Mouse (Mus musculus) thymus, adult 2 months (tissue): ENCODE data around the gene Cdipt.

Source experiments
- CTCF ChIP-seq: fragments of 200-500 bp; IDR thresholded peaks from 2 replicates; pipeline ENCODE4 v1.5.1; 2012; ENCODE audit warnings: mild to moderate bottlenecking, control low read depth, low read length, moderate library complexity, borderline replicate concordance; ENCODE audit not compliant: control insufficient read depth, poor library complexity, insufficient read depth; ENCODE audit errors: extremely low read depth
- POLR2A ChIP-seq: fragments of 200-500 bp; IDR thresholded peaks from 2 replicates; pipeline ENCODE4 v1.6.1; 2012; ENCODE audit warnings: mild to moderate bottlenecking, low read length, control low read depth, moderate library complexity; ENCODE audit not compliant: control insufficient read depth, poor library complexity, insufficient read depth; ENCODE audit errors: extremely low read depth

- TF ChIP-seq POLR2A = no peak
- TF ChIP-seq CTCF = no peak; the same call in 1 of the 2 replicates
Observed at GRCm38 (mm10) chr7:126929046-126929445, 46.7 kb upstream of the Cdipt start.
